Mouse (Mus musculus) fat pad, adult 2 months (tissue): ENCODE measurements around the gene Endog.

Source experiments
- DNase-seq: peaks from one replicate; pipeline ENCODE4 v3.0.0-alpha.2; 2011; ENCODE audit warnings: low read depth, low spot score; ENCODE audit errors: extremely low read depth

The Endog gene

GRCm38 (mm10) chr2:30207401-30207800 is 36.1 kb downstream of the Endog start:
- DNase-seq: no peak

- no peak for DNase-seq
Measured at GRCm38 (mm10) chr2:30207886-30208285, 36.6 kb downstream of the Endog start.

DNA sequence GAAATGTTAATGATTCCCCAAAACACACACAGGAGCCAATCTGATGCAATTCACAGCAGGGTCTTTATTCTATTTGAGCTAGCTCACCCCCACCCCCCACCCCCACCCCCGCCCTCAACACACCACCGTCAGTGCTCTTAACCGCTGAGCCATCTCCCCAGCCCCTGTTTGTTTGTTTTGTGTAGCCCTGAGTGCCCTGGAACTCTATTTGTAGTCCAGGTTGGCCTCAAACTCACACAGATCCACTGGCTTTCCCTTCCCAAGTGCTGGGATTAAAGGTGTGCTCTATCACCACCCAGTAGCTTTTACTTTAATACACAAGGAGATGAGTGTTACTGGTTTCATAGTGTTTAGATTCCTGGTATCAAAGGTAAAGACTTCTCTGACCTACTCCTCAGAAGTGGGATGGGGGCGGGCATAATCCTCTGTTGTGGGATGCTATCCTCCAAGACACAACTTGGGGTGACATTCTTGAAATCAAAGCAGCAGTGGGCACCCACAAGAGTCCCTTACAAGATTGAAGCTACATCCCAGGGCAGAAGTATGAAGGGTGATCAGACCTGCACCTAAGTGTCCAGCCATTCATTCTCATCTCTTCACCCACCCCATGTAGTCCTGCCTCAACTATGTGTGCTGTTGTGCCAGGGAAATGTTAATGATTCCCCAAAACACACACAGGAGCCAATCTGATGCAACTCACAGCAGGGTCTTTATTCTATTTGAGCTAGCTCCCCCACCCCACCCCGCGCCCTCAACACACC is 40.3 kb downstream of the Endog start:
- no peak for DNase-seq

GRCm38 (mm10) chr2:30212169-30212545 is 40.9 kb downstream of the Endog start:
- no peak for DNase-seq

- no peak for DNase-seq
Measured at GRCm38 (mm10) chr2:30212951-30213350, 41.7 kb downstream of the Endog start.

GRCm38 (mm10) chr2:30214745-30215144 is 43.5 kb downstream of the Endog start:
- no peak for DNase-seq

- DNase-seq: no peak
Measured at GRCm38 (mm10) chr2:30215493-30215892, 44.2 kb downstream of the Endog start.

GRCm38 (mm10) chr2:30216293-30216692 is 45.0 kb downstream of the Endog start:
- DNase-seq: peak; percentile 99
